Mouse (Mus musculus): ENCODE measurements around the gene Isg20.
A peak's percentile ranks its signal among the peaks of the same experiment; 100 is the strongest.

Gene Isg20

DNA sequence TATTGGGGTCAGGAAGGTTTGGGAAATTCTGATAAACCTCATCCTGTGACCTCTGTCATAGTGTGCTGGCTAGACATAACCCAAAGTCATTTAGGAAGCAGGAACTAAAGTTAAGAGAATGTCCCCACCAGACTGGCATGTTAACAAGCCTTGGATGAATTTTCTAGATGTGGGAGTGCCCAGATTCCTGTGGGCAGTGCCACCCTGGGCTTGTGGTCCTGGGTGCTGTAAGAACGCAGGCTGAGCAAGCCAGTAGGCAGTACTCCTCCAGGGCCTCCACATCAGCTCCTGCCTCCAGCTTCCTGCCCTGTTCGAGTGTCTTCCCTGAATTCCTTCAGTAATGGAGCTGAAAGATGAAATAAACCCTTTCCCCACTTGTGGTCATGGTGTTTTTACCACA lies 9.0 kb upstream of the Isg20 start:
- no peak for DNase-seq (ENCODE audit: low spot score)

DNA sequence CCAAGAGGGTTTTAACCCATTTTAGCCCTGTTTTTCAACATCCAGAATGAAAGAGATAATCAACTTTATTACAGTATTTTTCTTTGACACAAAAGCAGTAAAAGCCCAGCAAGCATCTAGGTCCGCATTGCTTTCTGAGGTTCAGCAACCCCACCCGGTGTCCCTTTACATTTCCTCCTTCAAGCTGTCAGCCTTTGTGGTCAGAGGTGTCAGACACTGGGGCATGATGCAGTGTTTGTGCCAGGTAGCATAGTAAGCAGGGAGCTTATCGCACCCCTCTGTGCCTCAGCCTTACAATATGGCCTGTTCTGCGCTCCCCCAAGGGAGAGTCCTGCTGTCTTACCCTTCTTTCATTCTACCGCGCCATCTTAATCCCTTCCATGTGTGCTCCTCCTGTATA lies 4.2 kb upstream of the Isg20 start:
- DNase-seq (ENCODE audit: low spot score) = no peak

DNA sequence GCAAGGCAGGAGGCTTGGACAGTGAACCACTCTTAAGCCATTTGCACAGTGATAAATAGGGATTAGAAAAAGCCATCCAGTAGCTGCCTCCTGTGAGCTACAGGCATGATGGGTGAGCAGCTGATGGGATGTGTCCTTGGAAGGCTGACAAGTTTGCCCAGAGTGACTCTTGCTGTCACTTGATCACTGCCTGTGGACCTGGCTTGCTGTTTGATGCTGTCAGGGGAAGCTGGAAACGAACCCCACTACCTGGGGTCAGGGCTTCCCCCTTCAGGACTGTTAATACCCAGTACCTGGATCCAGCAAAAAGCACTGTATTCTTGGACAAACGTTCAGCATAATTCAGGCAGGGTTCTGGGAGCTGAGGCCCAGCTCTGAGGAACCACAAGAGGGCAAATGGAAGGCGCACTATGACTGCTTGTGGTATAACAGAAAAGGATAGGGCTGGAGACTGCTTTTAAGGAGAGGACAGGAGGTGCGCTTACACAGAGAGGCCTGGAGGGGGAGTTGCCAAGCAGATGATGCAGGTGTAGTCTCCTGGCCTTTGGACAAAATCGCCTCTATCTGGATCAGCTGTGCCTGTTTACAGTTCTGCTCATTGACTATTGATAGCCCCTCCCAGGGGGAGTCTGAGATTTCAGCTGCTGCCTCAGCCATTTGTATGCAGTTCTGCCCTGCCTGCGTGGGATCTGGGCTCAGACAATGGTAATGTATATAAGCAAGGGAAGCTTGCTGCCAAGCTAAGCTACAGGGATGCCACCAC lies 2.7 kb upstream of the Isg20 start:
- DNase-seq (ENCODE audit: low spot score) = no peak

DNA sequence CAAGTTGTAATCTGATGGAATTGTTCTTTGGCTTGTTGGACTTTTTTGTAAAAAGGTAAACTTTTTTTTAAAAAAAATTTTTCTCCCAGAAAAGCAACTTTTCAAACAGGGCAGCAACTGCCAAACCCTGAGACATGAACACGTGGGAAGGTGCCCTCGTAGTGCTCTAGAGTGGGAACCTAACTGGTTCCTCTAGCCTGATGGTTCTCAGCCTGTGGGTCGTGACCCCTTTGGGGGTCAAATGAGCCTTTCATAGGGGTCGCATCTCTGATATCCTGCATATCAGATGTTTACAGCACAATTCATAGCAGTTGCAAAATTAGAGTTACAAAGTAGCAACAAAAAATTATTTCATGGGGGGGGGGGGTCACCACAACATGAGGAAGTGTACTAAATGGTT lies 2.0 kb upstream of the Isg20 start:
- no peak for DNase-seq (ENCODE audit: low spot score)

DNA sequence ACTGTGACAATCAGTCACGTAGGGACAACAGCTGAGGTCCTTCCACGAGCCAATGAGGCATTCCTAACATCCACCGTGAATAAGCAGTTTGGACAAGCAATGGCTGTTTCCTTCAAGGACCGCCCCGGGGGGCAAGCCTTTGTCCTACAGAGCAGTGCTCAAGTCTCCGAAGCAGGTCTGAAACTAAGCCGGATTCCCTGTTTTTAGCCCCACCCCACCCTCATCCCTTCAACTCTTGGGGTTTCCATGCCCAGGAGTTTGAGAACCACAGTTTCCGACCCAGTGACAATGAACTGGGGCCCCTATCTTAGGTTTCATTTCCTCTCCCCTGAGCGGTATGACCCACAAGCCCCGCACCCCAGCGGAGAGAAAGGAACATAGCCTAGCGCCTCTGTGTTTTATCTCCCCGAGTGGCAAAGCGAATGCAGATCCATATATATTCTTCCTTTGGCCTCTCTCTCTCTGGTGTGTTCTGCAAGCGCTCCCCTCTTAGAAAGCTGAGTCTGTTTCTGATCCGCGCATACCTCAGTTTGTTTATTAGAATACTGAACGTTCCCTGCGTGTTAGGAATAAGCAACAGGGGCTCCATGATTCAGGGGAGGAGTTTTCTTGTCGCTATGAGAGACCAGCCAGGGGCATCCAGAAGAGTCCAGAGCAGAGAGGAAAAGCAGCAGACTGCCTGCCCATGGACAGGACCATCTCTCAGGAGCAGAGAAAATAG lies 811 bp upstream of the Isg20 start:
- no peak for DNase-seq (ENCODE audit: low spot score)

DNA sequence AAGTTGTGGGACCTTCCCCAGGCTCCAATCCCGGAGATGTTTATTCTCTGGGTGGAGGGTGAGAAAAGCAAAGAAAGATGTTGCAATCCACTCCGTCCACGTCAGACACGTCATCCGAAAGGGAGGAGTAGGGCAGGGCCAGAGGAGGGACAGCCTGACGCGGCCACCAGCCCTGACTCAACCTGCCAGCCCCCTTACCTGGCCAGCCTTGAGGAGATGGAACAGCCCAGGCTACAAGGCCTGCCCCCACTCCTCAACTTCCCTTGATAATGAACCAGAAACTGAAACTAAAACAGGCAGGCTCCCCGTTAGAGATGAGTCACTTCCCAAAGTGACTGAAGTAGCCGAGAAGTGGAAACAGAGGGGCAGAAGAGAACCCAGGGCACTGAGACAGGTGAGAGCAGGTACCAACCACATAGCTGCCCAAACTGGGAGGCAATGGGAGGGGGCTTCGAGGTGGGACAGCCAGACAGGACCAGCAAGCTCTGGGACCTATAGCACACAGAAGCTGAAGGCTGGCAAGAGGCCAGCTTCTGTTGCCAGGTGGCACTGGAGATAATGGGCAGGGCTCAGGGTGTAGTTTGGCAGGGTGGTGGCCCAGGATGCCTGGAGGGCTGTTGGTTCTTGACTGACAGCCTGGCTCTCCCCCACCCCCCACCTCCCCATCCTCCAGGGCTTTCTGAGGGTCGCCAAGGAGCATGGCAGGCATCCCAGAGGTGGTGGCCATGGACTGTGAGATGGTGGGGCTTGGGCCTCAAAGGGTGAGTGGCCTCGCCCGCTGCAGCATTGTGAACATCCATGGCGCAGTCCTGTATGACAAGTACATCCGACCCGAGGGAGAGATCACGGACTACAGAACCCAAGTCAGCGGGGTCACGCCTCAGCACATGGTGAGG lies 673 bp downstream of the Isg20 start:
- no peak for DNase-seq (ENCODE audit: low spot score)

DNA sequence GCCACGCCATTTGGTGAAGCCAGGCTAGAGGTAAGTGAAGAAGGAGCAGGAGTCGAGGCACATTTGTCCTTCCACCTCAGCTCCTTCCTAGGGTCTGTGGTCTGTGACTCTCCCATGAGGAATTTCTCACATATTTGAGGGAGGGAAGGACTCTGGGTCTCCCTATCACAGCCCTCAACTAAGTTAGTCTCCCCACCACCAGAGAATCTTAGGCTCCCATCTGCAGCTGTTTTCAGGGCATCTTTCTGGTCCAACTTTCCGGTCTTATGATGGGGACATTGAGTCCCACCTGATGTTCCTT lies 1.3 kb downstream of the Isg20 start:
- DNase-seq (ENCODE audit: low spot score) = no peak

DNA sequence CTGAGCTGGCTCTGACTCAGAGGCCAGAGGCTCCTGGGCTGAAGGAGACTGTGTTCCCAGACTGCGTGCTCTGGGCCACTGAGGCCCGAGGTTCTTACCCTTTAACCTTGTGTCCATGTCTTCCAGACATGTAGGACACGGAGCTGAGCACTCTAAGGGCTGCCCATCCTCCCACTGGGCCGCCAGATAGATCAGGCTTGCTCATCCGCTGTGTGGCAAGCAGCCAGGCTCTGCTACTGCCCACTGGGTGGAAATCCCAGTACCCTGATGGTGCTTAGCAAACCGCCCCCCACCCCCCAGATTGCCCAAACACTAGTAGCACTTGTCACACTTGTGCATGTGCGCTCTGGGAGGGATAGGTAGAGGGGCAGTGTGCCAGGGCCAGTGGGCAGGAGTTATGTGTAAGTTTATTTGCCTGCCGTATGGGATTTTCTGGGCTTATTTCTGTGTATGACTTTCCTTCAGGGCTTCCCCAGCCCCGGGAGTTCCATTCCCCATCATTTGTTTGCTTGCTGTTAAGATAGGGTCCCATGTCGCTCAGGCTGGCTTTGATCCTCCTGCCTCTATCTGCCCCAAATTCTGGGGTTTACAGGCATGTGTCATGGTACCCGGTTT lies 1.8 kb downstream of the Isg20 start:
- no peak for DNase-seq (ENCODE audit: low spot score)

DNA sequence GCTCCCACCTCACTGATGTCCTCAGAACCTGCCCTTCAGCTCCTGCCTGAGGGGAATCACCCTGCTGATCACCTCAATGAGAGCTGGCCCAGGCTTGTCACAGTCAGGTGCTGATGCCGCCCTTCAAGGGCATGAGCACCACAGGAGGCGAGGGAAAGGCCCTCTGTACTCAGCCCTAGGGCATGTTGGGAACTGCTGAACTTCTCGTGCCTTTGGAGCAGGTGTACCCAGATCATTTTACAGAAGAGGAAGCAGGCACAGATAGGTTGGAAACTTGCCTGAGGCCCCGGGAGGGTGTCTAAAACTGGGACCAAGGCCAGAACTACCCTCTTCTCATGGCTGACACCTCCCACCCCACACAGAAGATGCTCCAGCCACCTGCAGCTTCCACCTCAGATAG lies 5.5 kb downstream of the Isg20 start:
- no peak for DNase-seq (ENCODE audit: low spot score)

DNA sequence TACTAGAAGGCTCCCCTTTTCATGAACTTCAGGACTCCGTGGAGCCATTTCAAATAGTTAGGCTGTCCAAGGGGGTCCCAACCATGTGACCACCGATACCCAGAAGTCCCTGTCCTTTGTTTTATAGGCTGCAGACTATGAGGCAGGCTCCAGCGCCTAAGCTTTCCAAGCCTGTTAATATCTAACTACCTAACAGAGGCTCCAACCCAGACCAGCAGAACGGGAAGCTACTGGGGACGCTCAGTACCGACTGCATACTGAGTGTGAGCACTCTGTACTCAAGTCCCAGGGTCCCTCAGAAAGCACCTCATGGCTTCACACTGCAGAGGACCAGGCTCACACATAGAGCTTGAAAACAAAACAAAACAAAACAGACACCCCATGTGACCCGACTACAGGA lies 9.3 kb downstream of the Isg20 start:
- no peak for DNase-seq (ENCODE audit: low spot score)

DNA sequence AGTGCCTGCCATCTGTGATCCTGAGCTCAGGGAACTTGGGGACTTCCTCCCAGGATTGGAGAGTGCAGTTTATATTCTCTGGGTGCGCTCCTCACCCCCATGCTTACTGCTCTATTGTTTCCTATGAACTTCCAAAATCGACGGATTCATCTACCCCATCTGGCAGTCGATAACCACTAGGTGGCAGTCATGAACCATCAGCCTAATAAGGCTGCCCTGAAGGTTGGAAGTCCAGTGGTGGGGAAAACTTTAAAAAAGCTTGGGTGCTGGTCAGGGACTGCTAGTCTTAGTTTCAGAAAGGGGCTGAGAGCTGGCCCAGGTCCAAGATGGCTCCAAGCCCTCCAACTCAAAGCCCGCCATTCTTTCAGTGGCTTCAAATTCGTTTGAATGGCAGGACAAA lies 11.1 kb downstream of the Isg20 start:
- DNase-seq (ENCODE audit: low spot score) = peak; percentile 83

DNA sequence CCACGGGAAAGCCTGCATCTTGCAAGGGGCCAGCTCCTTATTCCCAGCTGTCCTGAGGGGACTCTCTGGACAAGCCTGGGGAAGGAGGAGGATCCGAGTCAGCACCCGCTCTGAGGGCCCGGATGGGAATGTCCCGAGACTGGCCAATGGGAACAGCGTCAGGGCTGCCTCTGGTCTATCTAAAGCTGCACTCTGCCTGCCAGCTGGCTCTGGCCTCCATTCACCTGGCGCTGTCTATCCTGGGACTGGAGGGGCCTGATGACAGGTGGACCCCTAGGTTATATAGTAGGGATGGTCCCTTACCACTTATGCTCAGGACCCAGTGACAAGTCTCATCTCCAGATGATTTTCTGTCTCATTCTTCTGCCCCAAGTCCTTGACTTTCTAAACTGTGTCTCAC lies 11.6 kb downstream of the Isg20 start:
- no peak for DNase-seq (ENCODE audit: low spot score)

DNA sequence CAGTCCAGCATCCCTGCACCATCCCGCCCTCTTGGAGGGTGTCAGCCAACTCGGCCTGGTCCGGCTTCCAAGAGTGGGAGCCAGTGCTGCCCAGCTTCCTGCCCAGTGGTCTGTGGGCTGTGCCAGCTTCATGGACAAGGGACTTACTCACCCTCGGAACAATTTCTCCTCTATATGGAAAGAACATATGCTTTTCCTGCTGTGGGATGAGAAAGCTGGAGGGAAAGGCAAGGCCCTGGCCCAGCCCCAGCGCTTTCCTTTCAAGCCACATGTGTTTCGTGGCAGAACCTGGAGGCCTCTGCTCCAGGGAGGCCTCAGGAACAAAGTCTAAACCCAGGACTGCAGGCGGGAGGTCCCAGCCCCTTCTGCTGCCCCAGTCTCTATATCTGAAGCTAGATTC lies 12.5 kb downstream of the Isg20 start:
- no peak for DNase-seq (ENCODE audit: low spot score)

DNA sequence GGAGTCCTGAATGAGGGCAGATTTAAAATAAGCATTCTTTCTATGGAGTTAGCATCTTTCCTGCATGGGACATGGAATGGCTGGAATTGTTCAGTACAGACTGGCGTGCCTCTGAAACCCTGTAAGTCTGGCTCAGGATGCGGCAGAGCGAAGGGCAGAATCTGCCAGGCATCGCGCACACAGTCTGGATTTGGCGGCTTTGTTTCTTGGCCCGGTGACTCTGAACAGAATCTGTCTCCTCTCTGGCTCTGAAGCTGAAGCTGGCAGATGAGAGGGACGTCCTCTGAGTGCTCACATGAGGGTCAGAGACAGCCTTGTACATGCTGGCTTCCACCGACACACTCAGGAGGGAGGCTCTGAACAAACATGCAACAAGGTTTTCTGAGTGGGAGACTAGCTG lies 12.9 kb downstream of the Isg20 start:
- DNase-seq (ENCODE audit: low spot score) = no peak

DNA sequence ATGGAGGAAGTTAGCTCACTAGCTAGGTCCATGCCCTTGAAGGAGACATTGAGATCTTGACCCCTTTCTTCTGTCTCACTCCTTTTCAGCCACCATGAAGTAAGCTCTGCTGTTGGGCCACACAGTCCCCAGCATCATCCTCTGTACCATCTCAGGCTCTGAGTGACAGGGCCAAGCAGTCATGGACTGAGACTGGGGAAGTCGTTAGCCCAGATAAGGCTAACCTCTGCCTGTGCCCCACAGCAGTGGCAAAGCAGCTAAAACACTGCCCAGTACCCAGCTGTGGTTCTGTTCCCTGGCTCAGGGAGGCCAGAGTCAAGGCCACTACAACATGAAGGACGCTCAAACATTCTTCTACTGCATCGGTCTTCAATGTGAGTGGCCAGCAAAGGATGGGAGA lies 14.0 kb downstream of the Isg20 start:
- DNase-seq (ENCODE audit: low spot score) = no peak

DNA sequence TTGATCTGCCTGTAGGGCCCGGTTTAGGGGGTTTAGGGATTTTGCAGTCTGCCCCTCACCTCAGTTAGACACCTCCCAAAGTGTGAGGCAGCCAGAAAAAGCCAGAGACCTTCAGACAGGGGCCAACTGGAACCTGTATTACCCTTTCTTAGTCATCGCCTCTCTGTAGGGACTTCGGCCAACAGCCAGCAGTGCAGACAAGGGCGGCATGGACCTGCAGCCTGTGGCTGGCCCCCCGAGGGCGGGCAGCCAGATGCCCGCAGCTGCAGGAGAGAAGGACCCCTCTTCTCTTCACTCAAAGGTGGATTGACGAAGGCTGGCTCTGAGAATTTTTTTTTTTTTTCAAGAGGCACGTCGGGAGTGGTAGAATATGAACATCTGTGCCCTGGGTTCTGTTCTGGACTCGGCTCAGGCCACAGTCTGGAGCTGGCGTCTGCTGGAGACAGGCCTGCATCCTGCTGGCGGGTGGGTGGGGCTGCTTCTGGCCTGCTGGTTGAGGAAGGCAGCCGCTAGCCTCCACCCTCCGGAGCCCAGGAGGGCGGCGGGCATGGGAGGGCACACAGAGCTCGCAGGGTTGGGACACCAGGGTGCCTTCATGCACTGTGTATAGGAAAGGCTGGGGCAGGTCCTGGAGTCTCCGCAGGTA lies 25.9 kb downstream of the Isg20 start:
- no peak for DNase-seq (ENCODE audit: low spot score)

DNA sequence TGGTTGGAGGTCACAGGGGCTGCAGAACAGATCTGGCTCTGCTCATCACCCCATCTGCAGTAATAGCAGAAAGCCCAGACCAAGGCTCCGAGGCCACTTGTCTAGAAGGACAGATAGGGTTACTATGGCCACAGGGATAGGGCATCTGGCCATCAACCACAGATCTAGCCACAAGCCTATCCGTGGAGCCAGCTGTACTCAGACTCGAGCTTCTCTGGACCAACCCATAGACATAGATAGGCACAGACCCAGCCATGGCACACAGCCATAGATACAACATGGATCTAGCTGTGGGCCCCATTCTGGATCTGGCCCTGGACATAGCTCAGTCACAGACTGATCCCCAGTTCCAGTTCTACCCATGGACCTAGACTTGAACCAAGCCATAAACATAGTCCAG lies 27.7 kb downstream of the Isg20 start:
- DNase-seq (ENCODE audit: low spot score) = no peak

DNA sequence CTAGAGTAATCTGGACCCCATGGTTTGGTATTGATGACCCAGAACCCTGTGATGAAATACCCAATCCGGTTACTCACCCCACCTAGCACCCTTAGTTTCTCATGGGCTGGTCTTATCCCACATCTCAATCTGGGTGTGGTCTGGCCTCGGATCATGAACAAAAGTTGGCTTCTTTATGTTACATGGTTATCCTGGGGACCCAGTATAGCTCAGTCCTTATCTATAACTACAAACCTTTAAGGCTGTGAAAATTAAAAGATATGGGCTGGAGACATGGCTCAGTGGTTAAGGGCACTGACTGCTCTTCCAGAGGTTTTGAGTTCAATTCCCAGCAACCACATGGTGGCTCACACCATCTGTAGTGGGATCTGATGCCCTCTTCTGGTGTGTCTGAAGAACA lies 29.3 kb downstream of the Isg20 start:
- DNase-seq (ENCODE audit: low spot score) = no peak

DNA sequence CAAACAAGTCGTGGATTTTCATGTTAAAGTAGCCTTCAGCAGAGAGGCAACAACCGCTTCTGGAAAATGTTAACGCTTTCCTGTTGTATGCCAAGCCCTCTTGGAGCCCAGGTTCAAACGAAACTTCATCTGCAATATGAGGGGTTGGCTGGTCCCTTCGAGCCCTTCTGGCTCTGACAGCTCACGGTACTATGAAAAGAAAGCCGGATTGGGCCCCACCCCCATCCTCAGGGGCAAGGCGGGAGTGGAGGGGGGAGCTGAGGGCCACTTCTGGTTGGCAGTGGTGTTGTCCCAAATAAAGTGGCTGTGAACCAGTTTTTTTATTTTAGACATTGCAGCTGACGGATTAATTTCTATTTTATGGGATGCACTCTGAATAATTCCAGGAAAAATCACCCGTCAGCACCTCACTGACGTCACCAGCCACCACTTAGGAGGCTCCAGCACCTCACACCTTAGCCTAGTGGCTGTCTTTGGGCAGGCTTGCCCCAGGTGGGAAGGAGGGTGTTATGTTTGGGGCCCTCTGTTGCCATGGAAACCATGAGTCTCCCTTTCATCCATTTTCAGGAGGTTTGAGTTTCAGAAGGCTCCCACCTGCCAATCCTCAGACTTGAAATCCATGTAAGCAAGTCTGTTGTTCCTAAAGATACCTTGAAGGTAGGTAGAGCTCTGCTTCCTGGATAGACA lies 40.8 kb downstream of the Isg20 start:
- DNase-seq (ENCODE audit: low spot score) = no peak

DNA sequence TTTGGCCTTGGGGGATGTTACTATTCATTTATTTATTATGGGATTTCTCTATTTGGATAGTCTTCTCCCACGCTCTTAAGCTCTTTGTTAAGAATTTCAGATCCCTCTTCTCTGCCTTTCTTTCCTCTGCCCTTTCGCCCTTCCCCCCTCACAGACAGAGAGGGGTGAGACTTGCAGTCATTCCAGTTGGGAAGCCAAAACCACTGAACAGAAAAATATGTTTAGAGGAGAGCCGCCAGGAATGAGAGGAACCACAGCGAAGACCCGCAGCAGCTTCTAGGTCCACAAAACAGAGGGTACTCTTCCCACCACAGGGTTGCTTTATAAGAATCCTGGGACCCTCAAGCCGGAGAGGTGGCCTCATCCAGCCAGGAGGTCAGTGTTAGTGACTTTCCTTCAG lies 41.4 kb downstream of the Isg20 start:
- no peak for DNase-seq (ENCODE audit: low spot score)

DNA sequence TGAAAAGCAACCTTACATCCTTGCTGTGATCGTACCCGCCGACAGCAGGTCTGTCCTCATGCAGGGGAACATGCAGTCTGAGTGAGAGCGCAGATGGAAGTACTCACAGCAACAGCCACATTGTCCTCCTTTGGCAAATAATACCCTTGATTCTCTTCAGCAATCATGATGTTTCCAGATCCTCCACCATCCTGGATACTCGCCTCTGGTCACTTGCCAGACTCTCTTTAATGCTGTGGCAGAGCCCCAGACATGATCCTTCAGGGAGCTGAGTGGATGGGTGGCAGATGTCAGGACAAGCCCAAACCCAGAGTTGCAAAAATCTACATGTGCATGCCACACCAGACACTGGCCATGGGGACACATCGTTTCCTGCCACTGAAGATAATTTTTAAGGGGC lies 41.9 kb downstream of the Isg20 start:
- DNase-seq (ENCODE audit: low spot score) = no peak
